Mouse (Mus musculus): Measurements from ENCODE around the gene Prox1.

Prox1 gene

DNA sequence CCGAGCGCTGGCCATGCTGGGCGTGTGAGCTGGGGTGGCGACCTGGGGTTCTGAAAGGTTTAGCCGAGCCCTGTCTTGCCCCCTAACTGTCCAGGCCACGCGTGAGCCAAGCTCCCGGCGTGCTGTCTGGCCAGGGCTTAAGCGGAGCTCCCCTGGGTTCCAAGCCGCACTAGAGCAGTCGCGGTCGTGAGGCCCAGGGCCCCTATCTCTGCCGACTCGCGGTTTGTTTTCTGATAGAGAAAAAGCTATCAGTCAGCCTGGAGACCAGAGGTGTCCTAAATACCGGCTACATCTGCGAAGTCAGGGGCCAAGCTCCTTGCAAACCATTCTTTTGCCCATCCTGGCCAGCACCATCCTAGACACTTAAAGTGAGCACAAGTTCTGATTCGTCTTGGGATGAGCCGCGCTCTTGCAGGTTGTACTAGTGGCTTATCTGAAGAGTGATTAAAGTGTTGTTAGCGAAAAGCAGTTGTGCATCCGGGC lies 2.5 kb upstream of the Prox1 start:
- DNase-seq, result no peak

GRCm38 (mm10) chr1:190172311-190172978 lies 1.9 kb upstream of the Prox1 start:
- no peak for DNase-seq

- DNase-seq, result no peak
Observed at GRCm38 (mm10) chr1:190171750-190172149, 1.2 kb upstream of the Prox1 start.

DNA sequence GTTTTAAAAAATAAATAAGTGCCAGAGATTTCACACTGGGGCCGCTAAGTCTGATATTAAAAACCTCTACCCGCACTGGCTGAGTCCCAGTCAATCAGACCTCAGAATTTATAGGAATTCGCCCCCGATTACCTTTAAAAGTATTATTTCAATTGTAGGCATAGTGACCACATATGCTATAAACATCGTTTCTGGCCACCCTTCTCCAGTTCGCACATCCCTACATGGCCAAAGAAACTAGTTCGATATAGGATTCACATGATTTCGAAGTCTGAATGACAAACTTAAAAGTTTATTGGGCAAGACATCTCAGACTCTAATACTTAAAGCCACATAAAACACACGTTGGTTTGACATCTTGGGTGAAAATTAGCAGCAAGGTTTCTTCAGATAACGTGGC lies 827 bp upstream of the Prox1 start:
- DNase-seq, result no peak

DNA sequence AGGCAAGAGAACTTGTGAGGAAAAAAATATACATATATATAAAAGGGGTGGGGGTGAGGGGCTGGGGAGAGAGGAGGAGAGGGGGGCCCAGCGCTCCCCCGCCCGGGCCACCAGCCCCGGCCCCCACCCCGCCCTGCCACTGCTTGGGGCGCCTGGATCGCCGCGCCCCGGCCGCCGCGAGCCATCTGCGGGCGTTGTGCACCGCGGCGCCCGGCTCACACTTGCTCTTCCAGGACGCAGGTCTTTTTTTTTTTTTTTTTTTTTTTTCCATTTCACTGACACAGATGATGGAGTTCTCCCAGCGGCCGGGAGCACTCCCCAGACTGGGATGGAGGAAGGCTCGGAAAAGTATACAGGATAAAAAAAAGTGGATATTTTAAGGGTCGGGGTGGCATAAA lies 304 bp upstream of the Prox1 start:
- no peak for DNase-seq

- DNase-seq, result peak; percentile 27
Observed at GRCm38 (mm10) chr1:190168761-190169671, 1.5 kb downstream of the Prox1 start.

DNA sequence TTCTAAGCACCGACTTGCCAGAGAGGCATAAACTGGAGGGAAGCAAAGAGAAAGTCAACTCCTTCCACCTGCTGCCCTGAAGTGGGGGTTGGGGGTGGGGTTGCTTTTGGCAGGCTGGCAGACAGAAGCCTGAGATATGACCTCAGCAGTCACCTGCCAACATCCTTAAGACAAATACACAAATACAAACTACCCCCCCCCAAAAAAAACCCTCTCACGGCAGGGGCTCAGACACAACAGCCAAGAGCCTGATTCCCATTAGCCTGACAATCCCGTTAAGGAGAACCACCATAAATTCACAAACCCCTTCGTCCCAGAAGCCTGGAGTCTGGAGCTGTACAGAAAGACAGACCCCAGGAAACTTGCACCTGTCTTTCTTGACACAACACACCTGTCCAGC lies 2.4 kb downstream of the Prox1 start:
- DNase-seq, result no peak

GRCm38 (mm10) chr1:190167609-190168008 lies 2.9 kb downstream of the Prox1 start:
- DNase-seq, result no peak

- DNase-seq, result no peak
Observed at GRCm38 (mm10) chr1:190165511-190165910, 5.0 kb downstream of the Prox1 start.

- no peak for DNase-seq
Observed at GRCm38 (mm10) chr1:190163471-190163870, 7.0 kb downstream of the Prox1 start.

GRCm38 (mm10) chr1:190161708-190162465 lies 8.6 kb downstream of the Prox1 start:
- no peak for DNase-seq

GRCm38 (mm10) chr1:190161288-190161687 lies 9.2 kb downstream of the Prox1 start:
- no peak for DNase-seq

- no peak for DNase-seq
Observed at GRCm38 (mm10) chr1:190159457-190159856, 11.1 kb downstream of the Prox1 start.

- no peak for DNase-seq
Observed at GRCm38 (mm10) chr1:190155751-190156150, 14.8 kb downstream of the Prox1 start.

DNA sequence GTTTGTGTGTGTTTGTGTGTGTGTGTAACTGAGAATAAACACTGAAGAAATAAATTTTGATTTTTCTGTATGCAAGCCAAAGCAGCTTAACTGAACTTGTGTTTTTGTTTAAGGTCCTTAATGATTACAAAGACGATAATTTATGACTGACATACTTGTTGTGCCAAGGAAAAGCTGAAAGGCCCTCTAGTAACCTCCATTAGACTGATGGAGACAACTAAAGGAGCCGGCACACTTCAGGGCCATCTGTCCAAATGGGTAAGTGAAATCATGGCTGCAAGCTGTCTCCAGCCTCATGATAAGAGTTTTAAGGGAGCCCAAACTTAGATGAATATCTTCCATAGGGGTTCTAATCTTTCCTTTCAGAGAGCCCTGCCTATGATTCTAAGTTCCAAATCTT lies 15.5 kb downstream of the Prox1 start:
- DNase-seq, result no peak

DNA sequence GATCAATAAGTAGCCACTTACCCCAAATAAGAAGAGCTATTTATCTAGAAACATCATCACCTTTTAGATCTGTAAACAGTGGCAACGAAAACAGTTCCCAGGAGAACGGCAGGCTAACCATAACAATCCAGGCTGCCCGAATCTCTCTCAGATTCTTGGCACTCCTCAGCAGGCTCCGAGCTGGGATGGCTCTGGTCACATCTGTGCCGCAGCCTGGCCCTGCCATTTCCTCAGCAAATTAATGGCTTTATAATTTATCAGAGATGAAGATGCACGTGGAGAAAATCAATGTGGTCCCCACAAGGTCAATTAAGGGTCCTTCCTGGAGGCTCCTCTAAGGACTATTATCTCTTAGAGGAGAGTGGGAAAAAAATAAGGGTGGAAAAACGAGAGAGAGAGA lies 16.2 kb downstream of the Prox1 start:
- no peak for DNase-seq

- no peak for DNase-seq
Observed at GRCm38 (mm10) chr1:190152603-190153002, 17.9 kb downstream of the Prox1 start.

- DNase-seq, result no peak
Observed at GRCm38 (mm10) chr1:190149233-190149741, 21.2 kb downstream of the Prox1 start.

DNA sequence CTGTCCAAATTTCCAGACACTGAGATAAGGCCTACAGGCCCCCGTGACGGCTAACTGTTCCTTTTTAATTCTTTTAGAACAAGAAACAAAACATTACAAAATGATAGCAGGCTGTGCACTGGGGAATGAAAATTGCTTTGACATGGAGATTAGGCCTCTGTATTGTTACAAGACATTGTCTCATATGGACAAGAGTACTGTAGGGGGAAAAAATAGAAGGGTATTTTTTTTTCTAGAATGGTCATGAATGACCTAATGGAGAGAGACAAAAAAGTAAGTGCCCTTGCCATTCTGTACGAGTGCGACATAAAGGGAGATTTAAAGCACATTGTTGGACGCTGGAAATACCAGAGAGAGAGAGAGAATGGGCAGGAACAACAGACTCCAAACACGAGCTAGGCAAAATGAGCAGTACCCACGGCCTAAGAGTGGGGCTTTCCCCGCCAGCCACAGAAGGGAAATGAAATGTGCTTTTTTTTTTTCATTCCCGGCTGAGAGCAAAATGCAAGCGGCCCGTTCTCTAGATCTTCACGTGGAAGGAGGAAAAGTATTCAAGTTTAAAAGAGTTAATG lies 21.8 kb downstream of the Prox1 start:
- no peak for DNase-seq

- DNase-seq, result no peak
Observed at GRCm38 (mm10) chr1:190147816-190148215, 22.7 kb downstream of the Prox1 start.

DNA sequence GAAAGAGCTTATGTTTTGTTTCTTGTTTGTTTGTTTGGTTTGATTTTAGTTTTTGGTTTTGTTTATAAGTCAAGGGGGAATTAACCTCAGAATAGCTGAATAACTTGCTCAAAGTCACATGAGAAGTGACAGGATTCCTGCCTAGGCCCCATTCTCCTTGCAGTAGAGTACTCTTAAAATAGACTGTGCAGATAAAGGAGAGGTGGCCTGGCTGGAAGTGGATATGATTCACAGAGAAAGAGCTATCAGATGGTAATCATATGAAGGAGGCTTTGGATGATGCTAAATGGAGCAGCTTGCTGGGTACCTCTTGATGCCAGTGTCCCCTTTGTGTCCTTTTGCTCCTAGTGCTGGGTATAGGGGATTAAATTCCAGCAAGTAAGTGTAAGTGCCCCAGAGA lies 26.1 kb downstream of the Prox1 start:
- no peak for DNase-seq

DNA sequence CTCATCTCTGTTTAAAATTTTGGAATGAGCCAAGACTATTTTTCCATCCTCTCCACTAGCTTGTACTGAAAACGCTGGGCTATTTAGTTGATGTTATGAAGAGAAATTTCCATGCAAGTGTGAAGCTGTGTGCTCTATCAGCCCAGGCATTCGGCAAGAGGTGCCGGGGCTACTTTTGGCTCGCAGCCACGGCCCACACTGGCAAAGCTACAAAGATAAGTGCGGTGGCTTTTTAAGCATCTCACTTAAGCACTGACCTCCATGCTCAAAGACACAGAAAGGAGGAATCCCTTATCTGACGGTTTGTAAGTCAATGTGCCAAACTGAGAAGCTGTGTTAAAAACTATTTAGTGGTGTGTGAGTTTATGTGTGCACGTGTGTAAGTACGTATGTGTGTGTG lies 26.9 kb downstream of the Prox1 start:
- no peak for DNase-seq

- DNase-seq, result no peak
Observed at GRCm38 (mm10) chr1:190142584-190142983, 27.9 kb downstream of the Prox1 start.

Data from kidney, adult 18-20 months (tissue).